Mouse (Mus musculus): ENCODE data around the gene Dlx3. TPM values are rescaled to one million over a fixed set of nuclear protein-coding genes. Genes with fewer than 3 reads are reported as not detected.

Gene Dlx3
- total RNA-seq, 2 experiments from 2014 or later, result not detected

DNA sequence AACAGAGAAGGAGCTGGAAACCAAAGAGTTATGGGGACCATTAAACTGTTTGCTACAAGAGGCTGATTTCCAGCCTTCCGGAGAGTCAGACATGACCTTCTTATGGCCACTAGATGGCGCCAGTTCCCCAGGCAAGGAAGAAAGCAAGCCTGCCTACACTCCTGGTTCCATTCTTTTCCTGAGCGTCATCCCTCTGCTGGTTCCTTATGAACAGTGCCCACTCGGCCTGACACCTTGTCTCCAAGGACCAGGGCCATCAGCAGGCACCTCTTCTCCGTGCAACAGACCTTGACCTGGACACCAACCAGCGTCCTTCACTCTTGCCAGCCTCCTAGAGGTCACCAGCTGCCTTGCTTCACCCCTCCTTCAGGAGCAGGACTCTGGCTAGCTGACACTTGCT is 2.9 kb upstream of the Dlx3 start:
- intact Hi-C loops (cut with DNase I), result loop anchor here (1.0 to 5.0 kb wide), 3 partner anchors 115 to 405 kb away; no protein-coding TSS in a partner anchor
- peak; percentile 63 to 72 for DNase-seq (ENCODE audit: extremely low spot score in 1 of 2, low spot score in 2 of 2)

GRCm38 (mm10) chr11:95118505-95118904 is 1.4 kb upstream of the Dlx3 start:
- peak; percentile 70 to 77 for DNase-seq (ENCODE audit: extremely low spot score in 1 of 2, low spot score in 2 of 2)
- intact Hi-C loops (cut with DNase I), result loop anchor here (5.0 kb wide), 2 partner anchors 114 to 404 kb away; no protein-coding TSS in a partner anchor

DNA sequence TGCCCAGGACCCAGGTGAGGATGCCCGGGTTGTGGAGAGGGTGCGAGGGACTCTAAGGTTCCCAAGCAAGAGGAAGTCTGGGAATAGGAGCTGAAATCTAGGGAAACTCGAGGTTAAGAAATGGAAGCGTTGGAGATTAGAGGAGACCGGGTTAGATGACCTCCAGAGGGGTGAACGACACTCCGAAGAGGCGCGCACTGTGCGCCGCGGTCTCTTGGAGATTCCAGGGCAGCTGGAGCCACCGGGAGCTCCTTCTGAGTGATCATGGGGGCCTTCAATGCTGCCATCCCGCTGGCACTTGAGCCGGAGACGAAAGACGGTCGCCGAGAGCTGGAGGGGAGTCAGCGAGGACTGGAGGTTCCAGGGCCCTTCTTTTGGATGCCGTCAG is 708 bp downstream of the Dlx3 start:
- no peak for DNase-seq (ENCODE audit: extremely low spot score in 1 of 2, low spot score in 2 of 2)
- intact Hi-C loops (cut with DNase I), result no loop called here

- no peak for DNase-seq (ENCODE audit: extremely low spot score in 1 of 2, low spot score in 2 of 2)
- intact Hi-C loops (cut with DNase I), result no loop called here
Measured at GRCm38 (mm10) chr11:95121161-95122099, 1.5 kb downstream of the Dlx3 start.

DNA sequence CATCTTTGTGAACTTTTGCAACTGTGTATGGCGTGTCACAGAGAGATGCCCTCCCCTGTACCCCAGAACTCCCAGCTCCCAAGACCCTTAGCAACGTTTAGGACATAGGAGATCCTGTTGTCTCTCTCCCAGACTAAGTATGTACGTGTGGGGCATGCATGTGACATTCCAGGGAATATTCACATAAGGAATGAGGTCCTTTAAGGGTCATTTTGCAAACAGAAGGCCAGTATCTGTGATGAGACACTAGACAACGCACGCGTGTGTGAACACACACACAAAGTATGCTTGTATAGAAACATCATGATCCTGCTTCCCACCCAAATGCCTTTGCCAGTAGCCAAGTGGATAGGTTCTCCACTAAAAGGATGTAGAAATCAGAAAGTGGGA is 2.2 kb downstream of the Dlx3 start:
- intact Hi-C loops (cut with DNase I), result no loop called here
- DNase-seq (ENCODE audit: extremely low spot score in 1 of 2, low spot score in 2 of 2), result no peak

GRCm38 (mm10) chr11:95125366-95125948 is 5.5 kb downstream of the Dlx3 start:
- intact Hi-C loops (cut with DNase I), result no loop called here
- no peak for DNase-seq (ENCODE audit: extremely low spot score in 1 of 2, low spot score in 2 of 2)

- intact Hi-C loops (cut with DNase I), result no loop called here
- DNase-seq (ENCODE audit: extremely low spot score in 1 of 2, low spot score in 2 of 2), result no peak
Measured at GRCm38 (mm10) chr11:95126272-95127245, 6.6 kb downstream of the Dlx3 start.

DNA sequence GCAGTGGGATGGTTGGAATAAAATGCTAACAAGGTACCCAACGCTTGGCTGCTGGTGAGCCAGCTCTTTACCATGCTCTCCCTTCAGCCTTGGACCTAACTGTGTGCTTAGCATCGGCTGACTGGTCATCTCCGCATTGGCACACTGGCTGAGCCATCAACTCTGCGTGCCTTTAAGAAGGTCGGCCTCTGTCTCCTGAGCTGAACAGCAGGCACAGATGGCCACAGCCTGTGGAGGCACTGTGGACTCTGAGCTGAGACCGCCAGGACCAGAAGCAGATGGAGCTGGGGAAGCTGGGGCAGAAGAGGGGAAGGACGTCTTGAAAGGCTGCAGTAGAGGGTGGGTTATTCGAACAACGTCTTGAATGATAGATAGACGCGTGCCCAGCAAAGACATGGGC is 8.4 kb downstream of the Dlx3 start:
- intact Hi-C loops (cut with DNase I), result no loop called here
- DNase-seq (ENCODE audit: extremely low spot score in 1 of 2, low spot score in 2 of 2), result no peak

DNA sequence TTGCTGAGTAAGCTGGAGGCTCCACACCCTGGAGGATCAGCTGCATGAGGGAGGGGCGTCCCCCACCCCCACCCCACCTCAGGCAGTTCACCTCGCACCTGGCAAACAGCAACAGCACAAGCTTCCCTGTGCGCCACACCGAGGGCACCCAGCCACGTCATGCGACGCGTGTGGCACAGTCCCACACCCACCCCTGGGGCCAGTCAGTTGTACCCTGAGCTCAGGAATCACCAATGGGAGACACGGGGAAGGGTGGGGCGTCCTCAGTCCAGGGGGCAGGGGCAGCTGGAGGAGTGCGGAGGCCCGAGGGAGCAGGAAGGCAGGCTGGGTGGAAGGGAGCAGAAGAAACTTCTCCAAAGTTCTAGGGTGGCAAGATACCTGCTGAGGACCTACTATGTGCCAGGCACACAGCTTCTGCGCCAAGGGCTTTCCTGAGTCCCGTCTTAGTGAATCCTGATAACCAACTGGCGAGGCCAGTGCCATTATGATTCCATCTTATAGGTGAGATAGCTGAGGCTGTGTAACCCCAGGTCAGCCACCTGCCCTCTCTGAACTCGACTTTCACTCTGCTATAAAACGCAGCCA is 10.8 kb downstream of the Dlx3 start:
- intact Hi-C loops (cut with DNase I), result no loop called here
- no peak for DNase-seq (ENCODE audit: extremely low spot score in 1 of 2, low spot score in 2 of 2)

DNA sequence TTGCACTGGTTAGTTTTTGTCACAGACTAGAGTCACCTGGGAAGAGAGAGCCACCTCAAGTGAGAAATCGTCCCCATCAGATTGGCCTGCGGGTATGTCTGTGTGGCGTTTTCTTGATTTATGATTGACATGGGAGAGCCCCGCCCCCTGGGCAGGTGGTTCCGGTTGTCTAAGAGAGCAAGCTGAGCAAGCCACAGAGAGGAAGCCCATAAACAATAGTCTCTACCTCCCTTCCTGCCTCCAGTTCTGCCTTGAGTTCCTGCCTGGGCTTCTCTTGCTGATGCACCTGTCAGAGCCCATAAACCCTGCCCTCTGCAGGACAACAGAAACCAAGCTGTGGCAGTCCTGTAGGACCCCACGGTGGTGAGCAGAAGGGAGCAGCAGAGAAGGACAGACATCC is 13.4 kb downstream of the Dlx3 start:
- intact Hi-C loops (cut with DNase I), result no loop called here
- DNase-seq (ENCODE audit: extremely low spot score in 1 of 2, low spot score in 2 of 2), result no peak

DNA sequence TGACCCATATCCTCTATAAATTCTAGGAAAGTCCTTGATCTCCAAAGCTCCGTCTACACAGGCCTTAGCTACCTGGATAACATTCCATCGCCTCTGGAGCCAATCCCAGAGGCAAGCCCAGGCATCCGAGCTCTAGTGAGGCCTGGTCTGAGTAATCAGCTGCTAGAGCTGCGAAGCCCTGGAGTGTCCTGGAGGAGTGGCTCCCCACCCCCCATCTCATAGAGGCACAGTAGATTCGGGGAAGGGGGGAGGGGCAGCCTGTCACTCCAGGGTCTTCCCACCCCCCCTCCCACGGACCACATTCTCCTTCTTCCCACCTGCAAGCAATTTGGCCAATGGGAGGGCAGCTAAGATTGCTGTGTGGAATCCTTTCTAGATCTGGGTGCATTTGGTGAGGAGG is 17.4 kb downstream of the Dlx3 start:
- DNase-seq (ENCODE audit: extremely low spot score in 1 of 2, low spot score in 2 of 2), result no peak
- intact Hi-C loops (cut with DNase I), result no loop called here

GRCm38 (mm10) chr11:95139871-95140270 is 20.0 kb downstream of the Dlx3 start:
- no peak for DNase-seq (ENCODE audit: extremely low spot score in 1 of 2, low spot score in 2 of 2)
- intact Hi-C loops (cut with DNase I), result no loop called here

GRCm38 (mm10) chr11:95142258-95142657 is 22.3 kb downstream of the Dlx3 start:
- intact Hi-C loops (cut with DNase I), result no loop called here
- DNase-seq (ENCODE audit: extremely low spot score in 1 of 2, low spot score in 2 of 2), result no peak

DNA sequence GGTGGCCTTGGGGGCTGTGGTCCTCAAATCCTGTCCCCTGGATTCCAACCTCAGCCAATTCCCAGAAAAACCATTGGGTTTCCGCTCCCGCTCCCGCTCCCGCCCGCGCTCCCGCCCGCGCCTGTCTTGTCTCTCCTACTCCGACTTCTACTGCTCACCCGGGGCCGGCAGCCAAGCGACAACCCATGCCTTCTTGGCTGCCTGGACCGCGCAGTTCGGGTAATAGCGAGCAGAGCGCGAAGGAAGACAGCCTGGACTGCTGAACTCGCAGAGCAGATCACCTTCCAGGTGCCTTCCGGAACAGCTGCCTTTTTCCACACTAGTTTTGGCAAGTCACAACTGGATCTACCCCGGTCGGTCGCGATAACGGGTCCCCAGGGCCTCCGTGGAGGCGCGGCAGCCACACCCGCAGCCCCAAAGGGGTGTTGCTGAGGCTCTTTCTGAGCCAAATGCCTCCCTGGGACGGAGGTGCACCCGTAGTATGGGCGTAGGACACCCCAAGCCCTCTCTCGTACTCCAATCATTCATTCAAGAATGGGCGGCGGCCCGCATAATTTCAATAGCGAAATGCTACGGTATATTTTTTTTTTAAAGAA is 23.2 kb downstream of the Dlx3 start:
- intact Hi-C loops (cut with DNase I), result no loop called here
- no peak for DNase-seq (ENCODE audit: extremely low spot score in 1 of 2, low spot score in 2 of 2)

GRCm38 (mm10) chr11:95143663-95144062 is 23.7 kb downstream of the Dlx3 start:
- no peak for DNase-seq (ENCODE audit: extremely low spot score in 1 of 2, low spot score in 2 of 2)
- intact Hi-C loops (cut with DNase I), result no loop called here

GRCm38 (mm10) chr11:95144091-95144945 is 24.4 kb downstream of the Dlx3 start:
- no peak for DNase-seq (ENCODE audit: extremely low spot score in 1 of 2, low spot score in 2 of 2)
- intact Hi-C loops (cut with DNase I), result no loop called here

GRCm38 (mm10) chr11:95144946-95145483 is 25.1 kb downstream of the Dlx3 start:
- intact Hi-C loops (cut with DNase I), result no loop called here
- DNase-seq (ENCODE audit: extremely low spot score in 1 of 2, low spot score in 2 of 2), result no peak

All from left cerebral cortex, postnatal 10 days (tissue).